Mouse (Mus musculus) MEL (cell line): ENCODE measurements around the gene Mybpc2. TPM values are rescaled to one million over a fixed set of nuclear protein-coding genes. Genes with fewer than 3 reads are reported as not detected.

Experiments
- DNase-seq: peaks from one replicate; pipeline ENCODE4 v3.0.0; 2011; ENCODE audit warnings: low read depth, low spot score
- H3K27ac ChIP-seq: 2 replicates; pipeline ENCODE4 v1.5.1; 2012; ENCODE audit warnings: low read depth, mild to moderate bottlenecking, control low read depth, low read length, moderate library complexity; ENCODE audit not compliant: control insufficient read depth
- H3K27me3 ChIP-seq, 2 experiments: fragments of 150-350 bp in 1 of 2; sonication (generic) in 1 of 2; 2 replicates each; pipeline ENCODE4 v1.6.1; 2012; ENCODE audit warnings: low read length in 2 of 2, mild to moderate bottlenecking in 2 of 2, improper control_type of control experiment in 1 of 2, moderate library complexity in 1 of 2; ENCODE audit not compliant: insufficient read depth in 2 of 2, control insufficient read depth in 1 of 2
- H3K36me3 ChIP-seq, 2 experiments: 2 replicates each; pipeline ENCODE4 v1.6.1; 2012 to 2014; ENCODE audit warnings: low read length in 2 of 2, improper control_type of control experiment in 1 of 2, inconsistent platforms in 1 of 2, mild to moderate bottlenecking in 1 of 2; ENCODE audit not compliant: insufficient read depth in 2 of 2, control insufficient read depth in 1 of 2
- H3K4me1 ChIP-seq, 2 experiments: fragments of 150-350 bp in 1 of 2; sonication (generic) in 1 of 2; 2 replicates each; pipeline ENCODE4 v1.6.1; 2012; ENCODE audit warnings: low read length in 2 of 2, improper control_type of control experiment in 1 of 2, mild to moderate bottlenecking in 1 of 2; ENCODE audit not compliant: insufficient read depth in 2 of 2, control insufficient read depth in 1 of 2
- H3K4me3 ChIP-seq, 2 experiments: fragments of 150-350 bp in 1 of 2; sonication (generic) in 1 of 2; 2 replicates each; pipeline ENCODE4 v1.5.1; 2012; ENCODE audit warnings: low read depth in 2 of 2, low read length in 2 of 2, mild to moderate bottlenecking in 2 of 2, moderate library complexity in 2 of 2, control low read depth in 1 of 2, improper control_type of control experiment in 1 of 2; ENCODE audit not compliant: control insufficient read depth in 1 of 2, insufficient read depth in 1 of 2
- H3K79me2 ChIP-seq: 2 replicates; pipeline ENCODE4 v1.6.1; 2012; ENCODE audit warnings: mild to moderate bottlenecking, low read length, moderate library complexity; ENCODE audit not compliant: control insufficient read depth, poor library complexity, insufficient read depth
- H3K9ac ChIP-seq: 2 replicates; pipeline ENCODE4 v1.6.1; 2012; ENCODE audit warnings: low read depth, mild to moderate bottlenecking, control low read depth, low read length, moderate library complexity; ENCODE audit not compliant: control insufficient read depth, poor library complexity, severe bottlenecking
- H3K9me3 ChIP-seq: fragments of 150-350 bp; sonication (generic); replicated peaks from 2 replicates; pipeline ENCODE4 v1.6.1; 2012; ENCODE audit warnings: mild to moderate bottlenecking, low read length, improper control_type of control experiment, moderate library complexity; ENCODE audit not compliant: insufficient read depth
- CHD2 ChIP-seq: IDR thresholded peaks from 2 replicates; pipeline ENCODE4 v1.6.1; 2011; ENCODE audit warnings: low read length, improper control_type of control experiment
- CTCF ChIP-seq, 3 experiments: IDR thresholded peaks in 2 of 3; conservative IDR thresholded peaks in 1 of 3; 2 replicates each; pipeline ENCODE4 v1.5.1; 2011 to 2012; ENCODE audit warnings: low read length in 3 of 3, low read depth in 2 of 3, mild to moderate bottlenecking in 2 of 3, improper control_type of control experiment in 1 of 3, inconsistent platforms in 1 of 3, mixed read lengths in 1 of 3, moderate library complexity in 1 of 3; ENCODE audit not compliant: control insufficient read depth in 1 of 3, insufficient read depth in 1 of 3, poor library complexity in 1 of 3, severe bottlenecking in 1 of 3
- E2F4 ChIP-seq: IDR thresholded peaks from 2 replicates; pipeline ENCODE4 v1.6.1; 2011; ENCODE audit warnings: low read depth, low read length, improper control_type of control experiment, borderline replicate concordance
- ELF1 ChIP-seq: IDR thresholded peaks from 2 replicates; pipeline ENCODE4 v1.6.1; 2014; ENCODE audit warnings: low read depth, mild to moderate bottlenecking, inconsistent platforms, low read length, improper control_type of control experiment, moderate library complexity
- EP300 ChIP-seq, 2 experiments: IDR thresholded peaks; 2 replicates each; pipeline ENCODE4 v1.6.1; 2011; ENCODE audit warnings: improper control_type of control experiment in 2 of 2, low read length in 2 of 2, low read depth in 1 of 2, mild to moderate bottlenecking in 1 of 2
- ETS1 ChIP-seq: IDR thresholded peaks from 2 replicates; pipeline ENCODE4 v1.6.1; 2012; ENCODE audit warnings: low read depth, mild to moderate bottlenecking, inconsistent platforms, low read length, improper control_type of control experiment, moderate library complexity
- MAZ ChIP-seq: IDR thresholded peaks from 2 replicates; pipeline ENCODE4 v1.6.1; 2012; ENCODE audit warnings: low read depth, mild to moderate bottlenecking, inconsistent platforms, low read length, improper control_type of control experiment
- MEF2A ChIP-seq: IDR thresholded peaks from 2 replicates; pipeline ENCODE4 v1.6.1; 2014; ENCODE audit warnings: low read depth, mild to moderate bottlenecking, inconsistent platforms, low read length, improper control_type of control experiment; ENCODE audit not compliant: poor library complexity, insufficient replicate concordance, severe bottlenecking; ENCODE audit errors: extremely low read depth
- MXI1 ChIP-seq: IDR thresholded peaks from 2 replicates; pipeline ENCODE4 v1.6.1; 2011; ENCODE audit warnings: mild to moderate bottlenecking, low read depth, low read length, improper control_type of control experiment
- MYC ChIP-seq: IDR thresholded peaks from 2 replicates; pipeline ENCODE4 v1.6.1; 2011; ENCODE audit warnings: low read depth, mild to moderate bottlenecking, low read length, improper control_type of control experiment, moderate library complexity
- NELFE ChIP-seq: IDR thresholded peaks from 2 replicates; pipeline ENCODE4 v1.6.1; 2011; ENCODE audit warnings: low read depth, low read length, improper control_type of control experiment
- POLR2AphosphoS5 ChIP-seq: IDR thresholded peaks from 2 replicates; pipeline ENCODE4 v1.6.1; 2012; ENCODE audit warnings: low read depth, borderline replicate concordance, mild to moderate bottlenecking, inconsistent platforms, low read length, moderate library complexity, mixed read lengths
- RCOR1 ChIP-seq: IDR thresholded peaks from 2 replicates; pipeline ENCODE4 v1.6.1; 2012; ENCODE audit warnings: low read depth, mild to moderate bottlenecking, inconsistent platforms, low read length, improper control_type of control experiment
- TAL1 ChIP-seq: IDR thresholded peaks from 2 replicates; pipeline ENCODE4 v1.6.1; 2012; ENCODE audit warnings: mild to moderate bottlenecking, inconsistent platforms, low read length, moderate library complexity, mixed read lengths
- USF1 ChIP-seq: IDR thresholded peaks from 2 replicates; pipeline ENCODE4 v1.6.1; 2014; ENCODE audit warnings: low read depth, mild to moderate bottlenecking, inconsistent platforms, low read length, improper control_type of control experiment, moderate library complexity
- polyA plus RNA-seq, 2 experiments: library from polyadenylated mRNA; stranded (reverse) in 1 of 2; unstranded in 1 of 2; fragments of >175 nt in 1 of 2; fragments of >200 nt in 1 of 2; gene quantifications; 2 replicates each; pipeline versions ENCODE4 v1.2.1 to v1.2.4; 2012; ENCODE audit warnings: low replicate concordance in 2 of 2, low read depth in 1 of 2; ENCODE audit not compliant: insufficient read length in 2 of 2, insufficient read depth in 1 of 2, missing spikeins in 1 of 2
- total RNA-seq: library from RNA; depleted of rRNA; stranded (reverse); fragments of 300-350 nt; gene quantifications from 2 replicates; pipeline ENCODE4 v1.2.3, GENCODE M21; 2012

Gene Mybpc2
- total and polyA plus RNA-seq, 3 experiments = not detected

GRCm38 (mm10) chr7:44466006-44466887, 58.2 kb downstream of the Mybpc2 start:
- no peak for DNase-seq
- no peaks in the 10 kb centered on the region for H3K9me3 ChIP-seq

GRCm38 (mm10) chr7:44465111-44465510, 59.3 kb downstream of the Mybpc2 start, which contains the start of gene Aspdh:
Gene Aspdh, plus strand, starts transcription at chr7:44465391.
- no peak within 1 kb of the TSS for H3K27ac ChIP-seq
- no peak within 1 kb of the TSS for H3K9ac ChIP-seq
- no peaks in the 10 kb centered on the region for H3K27me3 ChIP-seq
- no peaks in the 10 kb centered on the region for H3K9me3 ChIP-seq
- peaks cover 3% of the 10 kb centered on the region for H3K79me2 ChIP-seq
- H3K4me1 ChIP-seq = peaks cover 0 to 13% of the 10 kb centered on the region in 2 experiments; a peak in 2 of 4 replicates
- H3K36me3 ChIP-seq = no peaks in the 10 kb centered on the region
- DNase-seq = no peak
- TF ChIP-seq MXI1 (no peak), MYC (no peak), ETS1 (no peak), CTCF (IDR thresholded peaks at IDR 0.05 in 2 of 3, conservative IDR thresholded peaks at IDR 0.05 in 1 of 3; ENCODE audit: control insufficient read depth in 1 of 3, insufficient read depth in 1 of 3, low read depth in 2 of 3, low read length in 3 of 3, poor library complexity in 1 of 3, severe bottlenecking in 1 of 3) (no peak), EP300 (IDR thresholded peaks at IDR 0.05; ENCODE audit: low read depth in 1 of 2, low read length in 2 of 2) (no peak), POLR2AphosphoS5 (no peak), CHD2 (no peak), NELFE (no peak), RCOR1 (no peak), TAL1 (no peak), ELF1 (no peak), E2F4 (no peak), MAZ (no peak), USF1 (no peak), MEF2A (no peak)
- H3K4me3 ChIP-seq = no peak within 1 kb of the TSS

More at GRCm38 (mm10) chr7:44466006-44466887, 58.2 kb downstream of the Mybpc2 start:
- H3K9ac ChIP-seq = no peak overlapping the region
- H3K79me2 ChIP-seq = peaks cover 3% of the 10 kb centered on the region
- H3K27me3 ChIP-seq = no peaks in the 10 kb centered on the region
- no peak for TF ChIP-seq CHD2
- H3K36me3 ChIP-seq = no peaks in the 10 kb centered on the region
- H3K4me3 ChIP-seq = no peak overlapping the region
- H3K4me1 ChIP-seq = peaks cover 0 to 13% of the 10 kb centered on the region in 2 experiments; a peak in 2 of 4 replicates
- H3K27ac ChIP-seq = no peak overlapping the region
